Mouse (Mus musculus): ENCODE measurements around the gene Rnf31.

The Rnf31 gene

DNA sequence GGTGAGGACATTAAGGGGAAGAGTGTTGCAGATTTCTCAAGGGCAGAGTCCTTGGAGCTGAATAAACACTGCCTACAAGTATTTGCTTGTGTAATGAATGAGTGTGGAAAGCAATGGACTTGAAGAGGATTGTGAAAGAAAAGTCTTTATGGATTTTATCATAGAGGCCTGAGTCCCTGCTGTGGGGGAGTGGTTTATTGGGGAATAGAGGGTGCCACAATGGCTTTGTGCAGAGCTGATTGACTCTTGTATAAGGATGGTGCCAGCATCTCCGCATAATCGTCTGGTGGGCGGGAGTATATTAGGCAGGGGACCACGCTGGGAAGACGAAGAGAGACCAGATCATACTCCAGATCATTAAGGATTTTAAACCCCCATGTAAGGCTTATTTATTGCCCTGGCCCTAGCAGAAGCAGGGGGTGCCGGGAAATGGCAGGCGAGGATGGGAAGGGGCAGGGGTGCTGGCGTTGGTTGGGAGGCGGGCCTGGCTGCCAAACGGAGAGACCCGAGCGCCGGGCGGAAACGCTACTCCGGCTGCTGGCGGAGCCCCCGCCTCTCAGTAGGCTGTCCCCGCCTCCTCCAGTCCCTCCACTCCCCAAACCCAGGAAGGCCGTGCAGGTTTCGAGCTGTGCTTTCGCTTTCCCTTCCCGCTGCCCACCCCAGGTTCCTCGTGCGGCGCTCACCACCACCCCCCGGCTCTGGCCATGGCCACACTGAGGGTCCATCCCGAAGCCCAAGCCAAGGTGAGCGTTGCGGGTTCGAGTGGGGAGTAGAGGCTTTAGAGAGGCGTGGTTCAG, 13.4 kb upstream of the Rnf31 start, which contains the start of gene Psme1:
Psme1 (plus strand) TSS at position 253 of the 797 bp plus-strand sequence.
- DNase-seq, result peak; percentile 80

DNA sequence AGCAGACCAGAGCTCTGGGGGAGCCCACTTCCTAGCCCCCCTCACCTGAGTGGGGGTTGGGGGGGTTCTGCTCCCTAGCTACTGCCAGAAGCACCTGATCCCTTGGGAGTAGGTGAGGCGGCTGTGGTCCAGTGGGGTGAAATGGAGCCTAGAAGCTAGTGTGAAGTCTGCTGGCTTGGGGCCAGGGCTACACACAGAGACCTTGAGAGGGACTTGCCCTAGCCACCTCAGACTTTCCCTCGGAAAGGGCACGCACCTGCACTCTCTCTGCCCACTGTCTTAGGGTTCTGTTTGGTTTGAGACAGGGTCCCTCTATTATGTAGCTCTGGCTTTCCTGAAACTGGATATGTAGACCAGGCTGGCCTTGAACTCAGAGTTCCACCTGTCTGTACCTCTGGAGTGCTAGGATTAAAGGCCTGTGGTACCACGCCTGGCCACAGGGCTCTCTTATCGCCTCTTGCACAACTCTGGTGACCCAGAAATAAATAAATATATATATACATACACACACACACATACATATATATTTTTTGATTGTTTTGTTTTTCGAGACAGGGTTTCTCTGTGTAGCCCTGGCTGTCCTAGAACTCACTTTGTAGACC, 12.7 kb upstream of the Rnf31 start:
- DNase-seq, result peak; percentile 78

DNA sequence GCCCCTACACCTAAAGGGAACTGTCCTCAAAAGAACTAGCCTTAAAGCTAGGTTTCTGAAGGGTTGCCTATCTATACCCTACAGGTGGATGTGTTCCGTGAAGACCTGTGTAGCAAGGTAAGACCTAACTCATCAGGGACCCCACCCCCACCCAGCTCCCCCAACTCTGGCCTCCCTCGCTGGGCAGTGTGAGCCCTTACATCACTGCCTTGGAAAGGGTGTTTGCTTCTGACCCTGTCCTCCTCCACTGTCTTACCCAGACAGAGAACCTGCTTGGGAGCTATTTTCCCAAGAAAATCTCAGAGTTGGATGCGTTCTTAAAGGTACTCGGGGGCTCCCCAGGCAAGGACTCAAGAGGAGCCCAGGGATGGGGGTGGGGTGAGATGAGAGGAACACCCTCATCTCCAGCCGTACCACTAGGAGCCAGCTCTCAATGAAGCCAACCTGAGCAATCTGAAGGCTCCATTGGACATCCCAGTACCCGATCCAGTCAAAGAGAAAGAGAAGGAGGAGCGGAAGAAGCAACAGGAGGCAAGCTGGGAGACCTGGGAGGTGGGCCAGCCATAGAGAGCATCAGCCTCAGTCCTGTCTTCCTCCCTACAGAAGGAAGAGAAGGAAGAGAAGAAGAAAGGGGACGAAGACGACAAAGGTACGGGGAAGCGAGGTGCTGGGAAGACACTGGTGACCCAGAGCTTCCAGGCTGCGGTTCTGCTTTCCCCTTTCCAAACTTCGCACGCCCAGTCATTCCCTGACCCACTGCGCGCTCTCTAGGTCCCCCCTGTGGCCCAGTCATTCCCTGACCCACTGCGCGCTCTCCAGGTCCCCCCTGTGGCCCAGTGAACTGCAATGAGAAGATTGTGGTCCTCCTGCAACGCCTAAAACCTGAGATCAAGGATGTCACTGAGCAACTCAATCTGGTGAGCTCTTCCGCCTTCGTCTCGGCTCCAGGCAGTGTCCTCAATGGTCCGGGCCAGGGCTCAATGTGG, 11.7 kb upstream of the Rnf31 start:
- DNase-seq, result no peak

DNA sequence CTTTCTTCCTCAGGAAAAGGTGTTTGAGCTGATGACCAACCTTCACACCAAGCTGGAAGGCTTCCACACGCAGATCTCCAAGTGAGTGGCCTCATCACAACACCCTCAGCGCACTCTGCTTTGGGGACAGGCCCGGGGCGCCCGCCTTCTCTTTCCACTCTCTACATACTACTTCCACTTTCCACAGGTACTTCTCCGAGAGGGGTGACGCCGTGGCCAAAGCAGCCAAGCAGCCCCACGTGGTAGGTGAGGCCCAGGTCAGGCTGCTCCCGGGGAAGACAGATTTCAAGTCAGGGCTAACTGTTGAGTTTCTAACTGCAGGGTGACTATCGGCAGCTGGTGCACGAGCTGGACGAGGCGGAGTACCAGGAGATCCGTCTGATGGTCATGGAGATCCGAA, 10.8 kb upstream of the Rnf31 start:
- no peak for DNase-seq

DNA sequence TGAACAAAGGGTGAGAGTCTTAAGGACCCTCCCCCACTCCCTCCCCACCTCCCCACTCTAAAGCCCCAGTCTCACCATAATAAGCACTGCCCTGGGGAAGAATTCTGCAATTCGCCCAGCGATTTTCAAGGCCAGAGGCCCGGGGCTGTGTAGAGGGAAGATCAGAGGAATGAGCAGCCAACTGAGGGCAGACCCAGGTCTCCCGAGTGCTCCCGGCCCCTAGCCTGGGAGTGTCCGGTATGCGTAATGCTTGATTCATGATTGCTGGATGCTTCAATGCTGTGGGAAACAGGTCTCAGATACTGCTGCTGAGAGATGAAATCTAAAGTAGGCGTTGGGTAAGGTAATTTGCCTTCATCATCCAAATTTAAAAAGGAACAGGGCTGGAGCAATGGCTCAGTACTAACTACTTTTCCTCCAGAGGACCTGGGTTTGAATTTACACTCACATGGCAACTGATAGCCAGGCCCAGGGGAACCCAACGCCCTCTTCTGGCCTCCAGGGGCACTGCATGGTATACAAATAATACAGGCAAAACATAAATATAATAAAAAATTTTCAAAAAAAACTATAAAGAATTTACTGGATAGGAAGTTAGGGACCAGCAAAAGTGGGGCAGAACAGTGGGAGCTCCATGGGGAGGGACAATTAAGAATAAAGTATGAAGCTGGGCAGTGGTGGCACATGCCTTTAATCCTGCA, 9.4 kb upstream of the Rnf31 start:
- DNase-seq, result no peak

DNA sequence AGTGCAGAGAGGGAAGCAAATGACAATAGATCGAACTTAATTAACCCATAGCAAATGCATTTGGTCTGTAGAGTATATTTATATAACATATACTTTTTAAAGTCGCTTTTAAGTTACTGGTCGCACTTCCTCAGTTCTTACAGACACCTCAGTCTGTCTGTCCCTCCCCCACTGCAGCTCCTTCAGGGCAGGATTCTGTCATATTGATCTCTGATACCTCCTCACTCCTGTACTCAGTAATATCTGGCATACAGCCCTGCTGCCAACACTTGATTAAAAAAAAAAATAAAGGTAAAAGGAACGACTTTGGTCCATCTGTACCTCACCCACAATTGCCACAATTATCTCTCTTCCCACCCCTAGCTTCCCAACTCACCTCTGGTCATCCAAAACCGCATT, 7.2 kb upstream of the Rnf31 start:
- no peak for DNase-seq

DNA sequence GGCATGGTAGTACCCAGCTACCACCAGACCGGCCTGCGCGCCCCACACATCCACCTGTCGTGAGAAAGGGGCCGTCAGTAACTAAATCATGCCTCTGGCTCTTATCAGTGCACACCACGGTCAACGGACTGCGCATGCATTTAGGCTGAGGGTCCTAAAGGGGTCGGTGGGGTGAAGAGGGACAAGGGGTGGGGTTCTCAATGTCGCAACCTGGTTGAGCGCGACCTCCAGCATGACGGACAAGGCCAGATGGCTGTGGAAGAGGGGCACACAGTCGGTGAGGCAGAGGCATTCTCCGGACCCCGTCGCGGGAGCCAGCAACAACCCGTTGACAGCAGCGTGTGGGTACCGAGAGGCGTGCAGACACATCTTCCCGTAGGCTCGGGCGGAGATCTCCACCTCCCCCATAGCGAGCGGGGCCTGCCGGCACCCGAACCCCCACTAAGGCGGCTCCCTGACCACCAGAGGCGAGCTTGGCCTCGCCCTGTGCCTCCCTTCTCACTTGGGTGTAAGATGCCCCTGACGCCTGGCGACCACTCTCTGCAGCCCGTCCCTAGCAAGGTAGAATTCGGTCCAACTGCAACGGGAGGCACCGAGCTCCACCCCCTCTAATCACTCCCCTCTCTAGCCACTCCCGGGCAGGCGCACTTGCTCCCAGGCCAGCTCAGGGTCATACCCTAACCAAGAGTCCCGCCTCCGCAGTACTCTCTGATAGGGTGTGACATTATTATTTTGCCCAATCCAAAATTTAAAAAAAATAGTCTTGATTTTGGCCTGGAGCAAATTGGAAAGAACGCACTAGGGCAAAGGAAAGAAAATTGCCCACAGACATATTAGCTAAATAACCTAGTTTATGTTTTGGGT, 6.6 kb upstream of the Rnf31 start, which contains the start of gene Emc9:
Emc9 (minus strand) TSS at position 601 of the 864 bp plus-strand sequence.
- peak; percentile 84 for DNase-seq

DNA sequence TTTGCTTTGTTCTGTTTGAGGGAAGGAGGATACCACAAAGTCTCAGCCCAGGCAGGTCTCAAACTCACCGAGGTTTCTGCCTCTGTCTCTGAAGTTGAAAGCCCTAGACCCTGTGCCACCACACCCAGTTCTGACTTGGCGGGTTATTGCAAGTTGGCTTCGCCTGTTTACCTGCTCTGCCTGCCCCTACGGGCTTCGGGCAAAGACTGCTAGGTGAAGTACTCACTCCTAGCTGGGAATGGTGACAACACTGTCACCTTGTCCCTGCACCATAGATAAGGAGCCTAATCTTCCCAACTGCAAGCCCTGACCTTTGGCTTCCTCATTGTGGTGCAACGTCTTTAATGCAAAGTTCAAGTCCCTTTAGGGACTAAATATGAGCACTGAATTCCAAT, 5.9 kb upstream of the Rnf31 start:
- DNase-seq, result no peak

DNA sequence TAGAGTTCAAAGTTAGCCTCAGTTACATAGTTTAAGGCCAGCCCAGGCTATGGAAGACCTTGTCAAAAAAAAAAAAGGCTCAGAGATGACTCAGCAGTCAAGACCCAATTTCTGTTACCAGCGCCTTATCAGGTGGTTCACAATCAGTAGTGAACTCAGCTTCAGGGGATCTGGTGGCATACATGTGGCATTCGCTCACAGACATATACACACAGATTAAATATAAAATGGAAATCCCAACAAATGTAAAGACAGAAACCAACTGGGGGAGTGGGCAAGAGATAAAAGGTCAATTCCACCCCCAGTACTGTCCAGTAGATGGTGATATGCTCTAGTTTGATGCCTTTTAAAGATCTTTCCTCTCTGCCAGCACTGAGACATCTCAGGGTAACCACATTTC, 5.4 kb upstream of the Rnf31 start:
- DNase-seq, result no peak

DNA sequence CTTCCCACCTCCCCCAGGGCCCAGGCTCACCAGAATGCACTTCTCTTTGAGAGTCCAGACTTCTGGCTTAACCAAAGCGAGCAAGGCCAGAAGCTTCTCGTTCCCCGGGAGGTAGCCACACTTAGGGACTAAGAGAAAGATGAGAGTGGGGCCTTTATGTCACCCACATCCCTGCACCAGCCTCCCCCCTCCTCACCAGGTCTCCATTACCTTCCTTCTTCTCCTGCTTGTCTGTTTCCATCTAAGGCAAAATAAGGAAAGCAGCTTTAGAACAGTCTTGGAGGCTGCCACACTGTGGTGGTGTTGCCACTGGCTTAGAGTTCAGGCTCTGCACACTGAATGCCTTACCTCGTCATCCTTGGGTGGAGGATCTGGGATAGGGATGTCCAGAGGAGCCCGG, 2.2 kb upstream of the Rnf31 start:
- DNase-seq, result no peak

DNA sequence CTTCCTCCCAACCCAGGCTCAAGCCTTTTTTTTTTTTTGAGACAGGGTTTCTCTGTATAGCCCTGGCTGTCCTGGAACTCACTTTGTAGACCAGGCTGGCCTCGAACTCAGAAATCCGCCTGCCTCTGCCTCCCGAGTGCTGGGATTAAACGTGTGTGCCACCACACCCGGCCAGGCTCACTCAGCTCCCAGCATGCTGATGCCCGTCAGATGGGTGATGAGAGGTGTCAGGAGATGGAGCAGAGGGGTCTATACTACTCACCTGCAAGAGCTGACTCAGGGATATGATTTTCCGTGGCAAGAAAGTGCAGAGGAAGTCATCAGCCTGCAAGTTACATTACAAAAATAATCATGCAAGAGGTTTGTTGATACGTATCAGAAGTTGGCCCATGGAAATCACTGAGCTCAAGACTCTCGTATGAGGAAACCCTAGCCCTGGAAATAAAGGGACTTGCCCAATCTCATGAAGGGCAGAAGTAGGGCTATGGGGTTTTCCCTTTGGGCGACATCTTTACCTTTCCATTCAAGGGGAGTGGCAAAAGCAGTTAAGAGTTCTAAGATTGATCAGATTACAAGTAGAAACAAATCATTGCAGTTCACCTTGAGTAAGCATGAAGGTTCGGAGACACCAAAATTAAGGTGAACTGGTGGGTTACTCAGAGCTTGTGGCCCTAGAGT, 1.6 kb upstream of the Rnf31 start:
- no peak for DNase-seq

DNA sequence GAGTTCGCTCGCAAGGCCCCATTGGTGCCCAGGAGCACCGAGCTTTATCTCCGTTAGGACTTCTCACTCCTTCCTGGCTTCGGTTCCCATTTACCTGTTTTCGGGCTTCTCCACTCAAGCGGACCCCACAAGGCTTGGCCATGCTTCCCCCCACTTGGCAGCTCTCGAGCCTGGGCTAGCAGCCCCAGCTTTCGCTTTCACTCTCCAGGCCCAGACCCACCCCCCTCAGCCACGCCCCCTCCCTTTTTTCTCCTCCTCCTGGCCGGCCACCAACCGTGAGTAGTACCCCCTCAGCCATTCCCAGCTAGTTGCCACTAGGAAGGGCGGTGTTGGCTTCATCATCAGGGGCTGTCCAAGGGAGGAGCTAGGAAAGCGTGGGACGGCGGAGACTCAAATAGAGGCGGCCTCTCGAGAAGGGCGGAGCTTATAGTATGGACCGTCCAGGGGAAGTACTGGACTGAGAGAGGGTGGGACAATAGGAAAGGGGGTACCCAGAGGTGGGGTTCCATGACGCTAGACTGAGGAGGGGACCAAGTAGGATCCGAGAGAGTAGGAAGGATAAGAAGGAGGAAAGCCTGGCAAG, 669 bp upstream of the Rnf31 start, which contains the start of gene Psme2:
Psme2 (minus strand) TSS at position 366 of the 583 bp plus-strand sequence.
- DNase-seq, result peak; percentile 93

DNA sequence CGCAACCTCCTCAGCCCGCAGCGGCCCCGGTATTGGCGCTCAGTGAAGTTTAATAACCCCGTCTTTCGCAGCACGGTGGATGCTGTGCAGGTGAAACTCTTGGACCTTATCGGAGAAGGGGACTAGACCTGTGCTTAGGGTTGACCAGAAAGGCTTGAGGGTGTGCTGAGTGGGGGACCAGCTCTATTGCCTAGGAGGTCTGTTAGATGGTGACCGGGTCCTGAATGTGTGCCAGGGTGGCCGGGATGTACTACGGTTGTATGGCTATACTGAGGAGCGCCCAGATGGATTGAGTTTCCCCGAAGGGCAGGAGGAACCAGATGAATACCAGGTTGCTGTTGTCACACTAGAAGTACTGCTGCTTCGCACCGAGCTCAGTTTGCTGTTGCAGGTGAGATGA, 718 bp downstream of the Rnf31 start:
- no peak for DNase-seq

DNA sequence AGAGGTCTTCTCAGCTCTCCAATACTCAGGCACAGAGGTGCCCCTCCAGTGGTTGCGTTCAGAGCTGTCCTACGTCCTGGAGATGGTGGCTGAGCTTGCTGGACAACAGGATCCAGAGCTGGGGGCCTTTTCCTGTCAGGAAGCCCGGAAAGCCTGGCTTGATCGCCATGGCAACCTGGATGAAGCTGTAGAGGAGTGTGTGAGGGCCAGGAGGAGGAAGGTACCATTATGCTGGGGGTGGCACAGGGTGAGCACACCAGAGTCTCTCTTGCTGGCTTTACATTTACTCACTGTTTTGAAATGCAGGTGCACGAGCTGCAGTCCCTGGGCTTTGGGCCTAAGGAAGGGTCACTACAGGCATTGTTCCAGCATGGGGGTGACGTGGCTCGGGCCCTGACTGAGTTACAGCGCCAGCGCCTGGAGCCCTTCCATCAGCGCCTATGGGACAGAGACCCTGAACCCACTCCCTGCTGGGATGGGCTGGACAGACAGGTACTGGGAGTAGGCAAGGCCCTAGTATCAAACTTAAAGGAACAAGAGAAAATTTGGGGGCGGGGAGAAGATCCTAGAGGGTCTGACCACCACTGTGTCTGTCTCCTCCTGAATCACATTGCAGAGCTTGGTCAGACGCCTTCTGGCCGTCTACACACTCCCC, 4.7 kb downstream of the Rnf31 start:
- no peak for DNase-seq

DNA sequence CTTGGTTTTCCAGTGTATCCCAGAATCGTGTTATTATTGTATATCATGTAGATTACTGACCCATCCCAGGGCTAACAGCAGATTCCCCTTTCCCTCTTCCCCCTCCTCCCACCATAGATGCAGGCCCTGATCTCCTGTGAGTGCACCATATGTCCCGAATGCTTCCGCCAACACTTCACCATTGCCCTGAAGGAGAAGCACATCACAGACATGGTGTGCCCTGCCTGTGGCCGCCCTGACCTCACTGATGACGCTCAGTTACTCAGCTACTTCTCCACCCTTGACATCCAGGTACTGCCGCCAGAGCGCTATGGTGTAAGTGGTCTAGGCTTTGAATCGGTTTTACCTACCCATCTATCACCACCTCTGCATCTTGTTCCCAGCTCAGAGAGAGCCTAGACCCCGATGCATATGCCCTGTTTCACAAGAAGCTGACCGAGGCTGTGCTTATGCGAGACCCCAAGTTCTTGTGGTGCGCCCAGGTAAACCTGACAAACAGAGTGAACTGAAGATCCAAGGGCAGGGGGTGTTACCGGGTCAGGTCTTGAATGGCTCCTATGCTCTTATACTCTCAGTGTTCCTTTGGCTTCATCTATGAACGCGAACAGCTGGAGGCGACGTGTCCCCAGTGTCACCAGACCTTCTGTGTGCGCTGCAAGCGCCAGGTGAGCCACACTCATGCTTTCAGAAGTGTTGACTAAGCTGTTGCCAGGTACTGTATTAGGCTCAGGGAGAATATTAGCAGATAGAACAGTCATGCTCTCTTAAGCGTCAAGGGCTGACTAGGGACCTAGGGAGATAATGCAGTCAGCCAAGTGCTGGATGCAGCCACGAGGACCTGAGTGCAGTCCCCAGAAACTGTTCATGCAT, 7.2 kb downstream of the Rnf31 start:
- DNase-seq, result no peak

DNA sequence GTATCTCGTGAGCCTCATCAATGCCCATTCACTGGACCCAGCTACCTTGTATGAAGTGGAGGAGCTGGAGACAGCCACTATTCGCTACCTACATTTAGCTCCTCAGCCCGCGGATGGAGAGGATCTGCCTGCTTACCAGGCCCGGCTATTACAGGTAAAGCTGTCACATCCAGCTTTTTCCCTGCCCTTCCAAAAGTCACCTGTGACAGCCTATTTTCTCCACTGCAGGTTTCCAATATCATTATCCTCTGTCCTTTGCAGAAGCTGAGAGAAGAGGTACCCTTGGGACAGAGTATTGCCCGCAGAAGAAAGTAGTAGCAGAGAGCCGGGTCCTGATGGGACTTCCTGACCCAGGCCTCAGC, 11.7 kb downstream of the Rnf31 start, which contains the start of gene Irf9:
Irf9 (plus strand) TSS at position 301 of the 362 bp plus-strand sequence.
- DNase-seq, result no peak

DNA sequence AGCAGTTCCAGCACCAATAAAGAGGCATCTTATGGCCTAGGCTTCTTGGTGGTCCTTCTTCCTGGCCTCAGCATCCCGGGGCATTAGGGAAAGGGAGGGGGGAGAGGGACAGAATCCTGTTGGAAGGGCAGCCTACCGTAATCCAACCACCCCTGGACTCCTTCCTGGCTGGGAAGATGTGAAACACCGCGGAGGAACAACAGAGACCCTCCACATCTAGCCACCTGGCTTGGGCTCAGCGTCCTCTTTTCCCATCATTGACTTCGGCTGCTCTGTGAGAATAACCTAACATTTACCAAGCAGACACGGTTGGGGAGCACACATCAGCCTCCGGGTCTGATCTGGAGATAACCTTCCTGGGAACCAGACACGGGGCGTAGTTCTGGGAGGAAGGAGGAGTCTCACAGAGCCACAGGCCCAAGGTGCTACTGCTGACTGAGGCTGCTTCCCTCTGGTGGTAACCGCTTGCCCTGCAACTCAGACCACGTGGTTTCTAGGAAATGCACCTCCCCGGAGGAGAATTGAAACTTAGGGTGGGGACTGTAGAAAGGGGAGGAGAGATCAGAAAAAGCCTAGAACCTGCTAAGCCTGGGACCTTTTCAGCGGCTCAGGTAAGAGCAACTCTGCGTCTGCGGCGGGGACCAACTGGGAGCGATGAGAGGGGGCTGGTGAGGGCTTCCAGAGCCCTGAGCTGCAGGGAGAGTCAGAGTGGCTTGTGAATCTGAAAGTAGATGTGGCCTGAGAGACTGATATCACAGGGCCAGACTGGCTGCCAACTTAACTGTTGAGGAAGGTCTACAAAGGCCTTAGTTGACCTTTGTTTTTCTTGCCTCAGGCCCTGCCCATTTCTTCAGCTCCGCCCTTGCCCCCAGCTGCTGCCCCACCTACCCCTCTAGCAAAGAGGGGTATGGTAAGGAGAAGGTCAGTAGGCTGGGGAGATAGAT, 12.4 kb downstream of the Rnf31 start:
- peak; percentile 95 for DNase-seq

DNA sequence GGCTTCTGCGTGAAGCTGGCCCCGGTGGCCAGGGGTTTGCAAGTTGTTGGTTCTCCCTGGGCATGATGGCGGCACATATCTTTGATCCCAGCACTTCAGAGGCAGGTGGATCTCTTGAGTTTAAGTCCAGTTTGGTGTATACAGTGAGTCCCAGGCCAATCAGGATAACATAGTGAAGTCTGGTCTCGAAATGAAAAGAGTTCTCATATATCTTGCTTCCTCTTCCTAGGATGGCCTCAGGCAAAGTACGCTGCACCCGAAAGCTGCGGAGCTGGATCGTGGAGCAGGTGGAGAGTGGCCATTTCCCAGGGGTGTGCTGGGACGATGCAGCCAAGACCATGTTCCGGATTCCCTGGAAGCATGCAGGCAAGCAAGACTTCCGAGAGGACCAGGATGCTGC, 13.3 kb downstream of the Rnf31 start:
- DNase-seq, result no peak
